Mouse (Mus musculus): ENCODE data around the gene Zfp189. TPM values are rescaled to one million over a fixed set of nuclear protein-coding genes. Genes with fewer than 3 reads are reported as not detected.
A peak's percentile ranks its signal among the peaks of the same experiment; 100 is the strongest.

Gene Zfp189
- polyA plus RNA-seq, 1 experiment from 2014 or later = 12.6 TPM

- DNase-seq (ENCODE audit: low spot score) (no peak), ATAC-seq (ENCODE audit: low FRiP score) (no peak)
- WGBS = 72% methylated on average over 3 of the region's 3 CpGs
Observed at GRCm38 (mm10) chr4:49549383-49549782, 28.4 kb downstream of the Zfp189 start, which contains the start of gene Aldob. TSS of gene Aldob (minus strand) at chr4:49549546.

GRCm38 (mm10) chr4:49553380-49553779, 32.4 kb downstream of the Zfp189 start:
- ATAC-seq (ENCODE audit: low FRiP score) (no peak), DNase-seq (ENCODE audit: low spot score) (no peak)
- no peak overlapping the region for H3K9ac ChIP-seq
- H3K27me3 ChIP-seq (ENCODE audit: control insufficient read depth, insufficient read depth, low read length) = no peaks in the 10 kb centered on the region
- H3K4me3 ChIP-seq (replicated peaks; ENCODE audit: low read length) = no peak overlapping the region
- H3K4me1 ChIP-seq (replicated peaks; ENCODE audit: control insufficient read depth, insufficient read depth, low read length) = no peaks in the 10 kb centered on the region
- H3K36me3 ChIP-seq (replicated peaks; ENCODE audit: control insufficient read depth, insufficient read depth) = no peaks in the 10 kb centered on the region
- no peaks in the 10 kb centered on the region for H3K9me3 ChIP-seq (ENCODE audit: control insufficient read depth, low read length)
- 88% methylated on average over 5 of the region's 5 CpGs for WGBS
- H3K27ac ChIP-seq = no peak overlapping the region
- H3K4me2 ChIP-seq (replicated peaks) = no peak overlapping the region

More at GRCm38 (mm10) chr4:49549383-49549782, 28.4 kb downstream of the Zfp189 start, which contains the start of gene Aldob:
- Histone ChIP-seq H3K27me3 (ENCODE audit: control insufficient read depth, insufficient read depth, low read length) (no peaks in the 10 kb centered on the region), H3K9ac (no peak within 1 kb of the TSS), H3K4me1 (replicated peaks; ENCODE audit: control insufficient read depth, insufficient read depth, low read length) (no peaks in the 10 kb centered on the region), H3K4me2 (replicated peaks) (no peak within 1 kb of the TSS), H3K9me3 (ENCODE audit: control insufficient read depth, low read length) (no peaks in the 10 kb centered on the region), H3K4me3 (replicated peaks; ENCODE audit: low read length) (no peak within 1 kb of the TSS), H3K27ac (no peak within 1 kb of the TSS), H3K36me3 (replicated peaks; ENCODE audit: control insufficient read depth, insufficient read depth) (no peaks in the 10 kb centered on the region)

GRCm38 (mm10) chr4:49557375-49557774, 36.4 kb downstream of the Zfp189 start:
- H3K9ac ChIP-seq = no peak overlapping the region
- ATAC-seq (ENCODE audit: low FRiP score) = no peak
- H3K27ac ChIP-seq = no peak overlapping the region
- no peaks in the 10 kb centered on the region for H3K36me3 ChIP-seq (replicated peaks; ENCODE audit: control insufficient read depth, insufficient read depth)
- no peak for DNase-seq (ENCODE audit: low spot score)
- H3K4me3 ChIP-seq (replicated peaks; ENCODE audit: low read length) = no peak overlapping the region
- H3K4me2 ChIP-seq (replicated peaks) = no peak overlapping the region
- H3K9me3 ChIP-seq (ENCODE audit: control insufficient read depth, low read length) = no peaks in the 10 kb centered on the region
- no peaks in the 10 kb centered on the region for H3K4me1 ChIP-seq (replicated peaks; ENCODE audit: control insufficient read depth, insufficient read depth, low read length)
- H3K27me3 ChIP-seq (ENCODE audit: control insufficient read depth, insufficient read depth, low read length) = no peaks in the 10 kb centered on the region
- WGBS = 93% methylated on average over 7 of the region's 7 CpGs

- ATAC-seq (ENCODE audit: low FRiP score) = no peak
- no peak for DNase-seq (ENCODE audit: low spot score)
- Histone ChIP-seq H3K4me1 (replicated peaks; ENCODE audit: control insufficient read depth, insufficient read depth, low read length) (no peaks in the 10 kb centered on the region), H3K4me3 (replicated peaks; ENCODE audit: low read length) (no peak overlapping the region), H3K9me3 (ENCODE audit: control insufficient read depth, low read length) (no peaks in the 10 kb centered on the region), H3K9ac (no peak overlapping the region), H3K36me3 (replicated peaks; ENCODE audit: control insufficient read depth, insufficient read depth) (no peaks in the 10 kb centered on the region), H3K27me3 (ENCODE audit: control insufficient read depth, insufficient read depth, low read length) (no peaks in the 10 kb centered on the region), H3K4me2 (replicated peaks) (no peak overlapping the region), H3K27ac (no peak overlapping the region)
- WGBS = 85% methylated on average over 2 of the region's 2 CpGs
Observed at GRCm38 (mm10) chr4:49558181-49558580, 37.2 kb downstream of the Zfp189 start.

- H3K4me3 ChIP-seq (replicated peaks; ENCODE audit: low read length) = no peak overlapping the region
- no peaks in the 10 kb centered on the region for H3K9me3 ChIP-seq (ENCODE audit: control insufficient read depth, low read length)
- no peaks in the 10 kb centered on the region for H3K27me3 ChIP-seq (ENCODE audit: control insufficient read depth, insufficient read depth, low read length)
- H3K36me3 ChIP-seq (replicated peaks; ENCODE audit: control insufficient read depth, insufficient read depth) = no peaks in the 10 kb centered on the region
- H3K4me2 ChIP-seq (replicated peaks) = no peak overlapping the region
- no peak overlapping the region for H3K9ac ChIP-seq
- no peaks in the 10 kb centered on the region for H3K4me1 ChIP-seq (replicated peaks; ENCODE audit: control insufficient read depth, insufficient read depth, low read length)
- ATAC-seq (ENCODE audit: low FRiP score) (peak; percentile 65; the same call in 1 of the 2 replicates), DNase-seq (ENCODE audit: low spot score) (no peak)
- 67% methylated on average over 20 of the region's 20 CpGs for WGBS
- no peak overlapping the region for H3K27ac ChIP-seq
Observed at GRCm38 (mm10) chr4:49559915-49560772, 39.2 kb downstream of the Zfp189 start.

- H3K4me1 ChIP-seq (replicated peaks; ENCODE audit: control insufficient read depth, insufficient read depth, low read length) = no peaks in the 10 kb centered on the region
- peak; percentile 82 for DNase-seq (ENCODE audit: low spot score)
Observed at GRCm38 (mm10) chr4:49567613-49568012, 46.6 kb downstream of the Zfp189 start.

GRCm38 (mm10) chr4:49572194-49572593, 51.2 kb downstream of the Zfp189 start:
- DNase-seq (ENCODE audit: low spot score) = no peak
- WGBS = 83% methylated on average over 4 of the region's 4 CpGs
- ATAC-seq (ENCODE audit: low FRiP score) = no peak

More at GRCm38 (mm10) chr4:49567613-49568012, 46.6 kb downstream of the Zfp189 start:
- Histone ChIP-seq H3K9me3 (ENCODE audit: control insufficient read depth, low read length) (no peaks in the 10 kb centered on the region), H3K36me3 (replicated peaks; ENCODE audit: control insufficient read depth, insufficient read depth) (no peaks in the 10 kb centered on the region), H3K27me3 (ENCODE audit: control insufficient read depth, insufficient read depth, low read length) (no peaks in the 10 kb centered on the region), H3K4me3 (replicated peaks; ENCODE audit: low read length) (no peak overlapping the region), H3K4me2 (replicated peaks) (no peak overlapping the region), H3K27ac (no peak overlapping the region), H3K9ac (no peak overlapping the region)
- 26% methylated on average over 3 of the region's 3 CpGs for WGBS
- ATAC-seq (ENCODE audit: low FRiP score) = peak; percentile 77

More at GRCm38 (mm10) chr4:49572194-49572593, 51.2 kb downstream of the Zfp189 start:
- Histone ChIP-seq H3K4me1 (replicated peaks; ENCODE audit: control insufficient read depth, insufficient read depth, low read length) (no peaks in the 10 kb centered on the region), H3K27me3 (ENCODE audit: control insufficient read depth, insufficient read depth, low read length) (no peaks in the 10 kb centered on the region), H3K4me3 (replicated peaks; ENCODE audit: low read length) (no peak overlapping the region), H3K9me3 (ENCODE audit: control insufficient read depth, low read length) (no peaks in the 10 kb centered on the region), H3K9ac (no peak overlapping the region), H3K4me2 (replicated peaks) (no peak overlapping the region), H3K36me3 (replicated peaks; ENCODE audit: control insufficient read depth, insufficient read depth) (no peaks in the 10 kb centered on the region), H3K27ac (no peak overlapping the region)

Other genes starting within 250 kb of the Zfp189 start
- gene Acnat2, start 113.0 kb upstream of the Zfp189 start, polyA plus RNA-seq (2014; fragmentation: Nextera tagmentation; extraction: Ambion mirVana) = not detected in 2 replicates
- not detected in 2 replicates for gene Acnat1, start 47.3 kb upstream of the Zfp189 start, polyA plus RNA-seq (2014; fragmentation: Nextera tagmentation; extraction: Ambion mirVana)
- gene Baat, start 14.6 kb upstream of the Zfp189 start, polyA plus RNA-seq (2014; fragmentation: Nextera tagmentation; extraction: Ambion mirVana) = 0.27 TPM in 1 of 2 replicates, not detected in the other
- gene Mrpl50, start 83 bp upstream of the Zfp189 start, polyA plus RNA-seq (2014; fragmentation: Nextera tagmentation; extraction: Ambion mirVana) = 77.3 and 89.8 TPM in 2 replicates
- gene Aldob, start 28.4 kb downstream of the Zfp189 start, polyA plus RNA-seq (2014; fragmentation: Nextera tagmentation; extraction: Ambion mirVana) = 0.52 and 0.80 TPM in 2 replicates
- 116 and 136 TPM in 2 replicates for gene Tmem246, start 76.7 kb downstream of the Zfp189 start, polyA plus RNA-seq (2014; fragmentation: Nextera tagmentation; extraction: Ambion mirVana)
- gene Rnf20, start 110.8 kb downstream of the Zfp189 start, polyA plus RNA-seq (2014; fragmentation: Nextera tagmentation; extraction: Ambion mirVana) = 63.9 and 65.7 TPM in 2 replicates
- 0.51 and 0.59 TPM in 2 replicates for gene Ppp3r2, start 160.8 kb downstream of the Zfp189 start, polyA plus RNA-seq (2014; fragmentation: Nextera tagmentation; extraction: Ambion mirVana)

Data from hindbrain, embryonic 14.5 days (tissue).